Mouse (Mus musculus) midbrain, embryonic 13.5 days (tissue): ENCODE data around the gene Ltbp4. TPM values are rescaled to one million over a fixed set of nuclear protein-coding genes. Genes with fewer than 3 reads are reported as not detected.
A peak's percentile ranks its signal among the peaks of the same experiment; 100 is the strongest.

Source experiments
- ATAC-seq: fragments of 200-750 bp; cut with Nextera tagmentation; 2 replicates; pipeline ENCODE4 v1.8.0; 2017; ENCODE audit warnings: mild to moderate bottlenecking, moderate TSS enrichment, moderate library complexity
- H3K27ac ChIP-seq: fragments of 300-500 bp; sonication (generic); 2 replicates; pipeline ENCODE4 v1.5.1; 2015; ENCODE audit warnings: inconsistent platforms, mild to moderate bottlenecking, moderate library complexity
- H3K27me3 ChIP-seq: fragments of 300-500 bp; sonication (generic); 2 replicates; pipeline ENCODE4 v1.6.1; 2015; ENCODE audit warnings: mild to moderate bottlenecking, inconsistent platforms
- H3K36me3 ChIP-seq: fragments of 300-500 bp; sonication (generic); 2 replicates; pipeline ENCODE4 v1.6.1; 2015; ENCODE audit warnings: mild to moderate bottlenecking, inconsistent platforms
- H3K4me1 ChIP-seq: fragments of 300-500 bp; sonication (generic); replicated peaks from 2 replicates; pipeline ENCODE4 v1.6.1; 2015; ENCODE audit warnings: inconsistent platforms
- H3K4me2 ChIP-seq: fragments of 300-500 bp; sonication (generic); replicated peaks from 2 replicates; pipeline ENCODE4 v1.6.1; 2015; ENCODE audit warnings: moderate library complexity, mild to moderate bottlenecking, inconsistent platforms
- H3K4me3 ChIP-seq: fragments of 300-500 bp; sonication (generic); replicated peaks from 2 replicates; pipeline ENCODE4 v1.5.1; 2015; ENCODE audit warnings: mild to moderate bottlenecking, inconsistent platforms
- H3K9ac ChIP-seq: fragments of 300-500 bp; sonication (generic); replicated peaks from 2 replicates; pipeline ENCODE4 v1.6.1; 2015; ENCODE audit warnings: mild to moderate bottlenecking, inconsistent platforms
- H3K9me3 ChIP-seq: fragments of 300-500 bp; sonication (generic); 2 replicates; pipeline ENCODE4 v1.6.1; 2016; ENCODE audit warnings: mild to moderate bottlenecking, inconsistent platforms
- WGBS: fragments of 180-500 bp; shearing (Covaris S2); methylation state at CpG from one replicate; pipeline ENCODE4 v1.1.7; 2015; 5-methylcytosine and 5-hydroxymethylcytosine counted together
- polyA plus RNA-seq: library from polyadenylated mRNA; unstranded; fragments of >200 nt; fragmentation: Nextera tagmentation; extraction: Ambion mirVana; gene quantifications from 2 replicates; pipeline ENCODE4 v1.2.1, GENCODE M21; 2015

Gene Ltbp4
- polyA plus RNA-seq, 1 experiment from 2014 or later: 9.1 TPM

DNA sequence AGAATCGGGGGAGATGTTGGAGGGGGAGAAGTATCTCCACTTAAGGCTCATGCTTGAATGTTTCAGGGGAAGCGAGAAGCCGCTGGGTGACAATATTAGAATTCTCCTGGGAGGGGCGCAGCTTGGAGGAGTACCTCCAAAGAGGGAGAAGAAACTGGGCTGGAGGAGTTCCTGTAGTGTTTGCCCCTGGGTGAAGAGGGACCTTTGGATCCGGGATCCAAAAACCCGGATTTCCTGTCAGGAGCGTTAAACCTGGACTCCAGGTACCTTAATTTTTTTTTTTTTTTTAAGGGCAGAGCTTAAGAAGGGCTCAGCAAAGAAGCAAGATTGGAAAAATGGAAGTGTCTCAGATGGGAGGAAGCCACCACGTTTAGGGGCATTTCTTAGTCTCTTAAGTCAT lies 5.6 kb downstream of the Ltbp4 start:
- ATAC-seq: no peak
- Histone ChIP-seq H3K4me1 (peaks cover 56% of the 10 kb centered on the region), H3K9ac (no peak overlapping the region), H3K27ac (no peak overlapping the region), H3K4me2 (peak overlapping the region; percentile 77; the same call in 1 of the 2 replicates), H3K27me3 (peaks cover 94% of the 10 kb centered on the region), H3K4me3 (no peak overlapping the region), H3K36me3 (no peaks in the 10 kb centered on the region), H3K9me3 (no peaks in the 10 kb centered on the region)
- 5% methylated on average over 8 of the region's 8 CpGs for WGBS

DNA sequence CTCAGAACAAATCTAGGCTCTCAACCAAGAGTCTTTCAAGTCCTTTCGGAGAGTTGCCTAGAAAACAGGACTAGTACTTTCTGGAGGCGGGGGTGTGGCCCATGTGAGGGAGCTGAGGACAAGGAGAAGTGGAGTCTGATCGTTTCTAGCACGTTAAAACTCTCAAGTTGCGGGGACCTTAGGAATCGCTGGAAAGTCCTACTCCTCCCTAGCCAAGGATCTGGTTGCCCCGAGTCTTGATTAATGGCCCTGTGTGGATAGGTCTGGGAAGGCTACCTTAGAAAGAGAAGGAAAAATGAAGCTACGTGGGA lies 6.0 kb downstream of the Ltbp4 start:
- no peaks in the 10 kb centered on the region for H3K9me3 ChIP-seq
- no peak overlapping the region for H3K9ac ChIP-seq
- 4% methylated on average over 8 of the region's 8 CpGs for WGBS
- H3K27ac ChIP-seq: no peak overlapping the region
- no peaks in the 10 kb centered on the region for H3K36me3 ChIP-seq
- H3K27me3 ChIP-seq: peaks cover 94% of the 10 kb centered on the region
- peak overlapping the region; percentile 38; the same call in 1 of the 2 replicates for H3K4me3 ChIP-seq
- H3K4me1 ChIP-seq: peaks cover 53% of the 10 kb centered on the region
- H3K4me2 ChIP-seq: no peak overlapping the region; the same call in 1 of the 2 replicates
- no peak for ATAC-seq

DNA sequence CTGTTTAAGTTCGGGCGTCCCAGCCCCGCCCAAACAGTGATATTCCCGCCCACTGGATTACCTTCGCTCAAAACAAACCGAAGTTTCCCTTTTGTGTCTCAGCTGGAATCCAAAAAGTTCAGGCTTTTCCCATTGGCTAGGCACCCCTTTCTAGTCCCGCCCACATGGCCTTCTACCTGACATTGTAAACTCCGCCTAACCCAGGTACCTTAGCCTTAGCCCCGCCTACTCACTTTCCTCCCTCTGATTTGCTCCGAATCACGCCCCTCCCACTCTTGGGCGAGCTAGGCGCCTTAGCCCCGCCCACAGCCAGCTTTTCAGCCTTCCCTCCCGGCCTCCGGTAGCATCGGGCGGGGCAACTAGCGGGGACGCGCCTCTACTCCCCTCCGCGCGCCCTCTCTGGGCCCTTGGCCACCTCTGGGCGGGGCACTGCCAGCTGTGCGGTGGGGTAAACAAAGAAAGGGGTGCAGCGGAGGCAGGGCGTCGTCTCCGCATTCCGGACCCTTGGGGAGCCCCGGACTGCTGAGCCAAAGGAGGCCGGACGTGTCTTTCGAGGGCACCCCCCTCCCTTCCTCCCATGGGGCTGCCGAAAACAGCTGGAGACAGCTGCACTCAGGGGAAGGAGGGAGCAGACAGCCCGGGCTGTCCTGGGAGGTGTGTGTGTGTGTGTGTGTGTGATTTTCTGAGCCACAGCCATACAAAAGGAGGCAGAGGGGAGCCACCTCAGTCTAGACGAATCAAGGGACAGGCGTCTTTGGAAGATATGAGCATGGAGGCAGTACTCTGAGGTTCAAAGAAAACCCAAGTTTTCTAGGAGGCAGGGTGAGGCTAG lies 6.6 kb downstream of the Ltbp4 start:
- Histone ChIP-seq H3K4me3 (peak overlapping the region; percentile 38), H3K27me3 (peaks cover 98% of the 10 kb centered on the region), H3K9ac (no peak overlapping the region), H3K4me2 (peak overlapping the region; percentile 58), H3K9me3 (no peaks in the 10 kb centered on the region), H3K36me3 (no peaks in the 10 kb centered on the region), H3K4me1 (peaks cover 53% of the 10 kb centered on the region), H3K27ac (no peak overlapping the region)
- no peak for ATAC-seq
- 1% methylated on average over 39 of the region's 39 CpGs for WGBS

DNA sequence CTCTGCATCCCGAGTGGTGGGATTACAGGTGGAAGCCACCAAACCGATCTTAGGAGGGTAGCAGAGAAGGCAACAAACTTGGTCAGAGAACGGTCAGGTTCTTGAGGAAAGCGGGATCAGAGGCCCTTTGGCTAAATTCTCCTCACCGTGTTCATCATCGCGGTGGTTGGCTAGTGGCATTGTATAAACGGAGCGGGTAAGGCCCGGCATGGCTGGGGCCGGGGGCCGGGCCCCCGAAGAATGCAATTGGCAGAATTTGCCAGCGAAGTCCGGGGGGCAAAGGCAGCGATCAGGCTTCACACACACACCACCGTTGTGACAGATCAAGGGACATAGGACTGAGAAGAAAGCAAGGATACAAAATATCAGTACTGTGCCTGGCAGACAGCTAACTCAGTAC lies 7.5 kb downstream of the Ltbp4 start:
- Histone ChIP-seq H3K36me3 (no peaks in the 10 kb centered on the region), H3K27me3 (peaks cover 99% of the 10 kb centered on the region), H3K9me3 (no peaks in the 10 kb centered on the region), H3K4me2 (no peak overlapping the region), H3K4me3 (no peak overlapping the region), H3K4me1 (peaks cover 60% of the 10 kb centered on the region), H3K9ac (no peak overlapping the region), H3K27ac (no peak overlapping the region)
- no peak for ATAC-seq
- 26% methylated on average over 17 of the region's 17 CpGs for WGBS

- Histone ChIP-seq H3K4me2 (peak overlapping the region; percentile 44), H3K9ac (no peak overlapping the region; the same call in 1 of the 2 replicates), H3K27me3 (peaks cover 99% of the 10 kb centered on the region), H3K4me1 (peaks cover 57% of the 10 kb centered on the region), H3K27ac (no peak overlapping the region), H3K4me3 (peak overlapping the region; percentile 22), H3K36me3 (no peaks in the 10 kb centered on the region), H3K9me3 (no peaks in the 10 kb centered on the region)
- 3% methylated on average over 45 of the region's 45 CpGs for WGBS
- ATAC-seq: peak; percentile 37
Observed at GRCm38 (mm10) chr7:27329326-27329947, 8.1 kb downstream of the Ltbp4 start.

- Histone ChIP-seq H3K36me3 (no peaks in the 10 kb centered on the region), H3K9ac (no peak overlapping the region), H3K4me1 (peaks cover 49% of the 10 kb centered on the region), H3K27me3 (peaks cover 99% of the 10 kb centered on the region), H3K9me3 (no peaks in the 10 kb centered on the region), H3K27ac (no peak overlapping the region), H3K4me3 (no peak overlapping the region), H3K4me2 (peak overlapping the region; percentile 44; the same call in 1 of the 2 replicates)
- 39% methylated on average over 16 of the region's 16 CpGs for WGBS
- ATAC-seq: no peak
Observed at GRCm38 (mm10) chr7:27328648-27329047, 8.8 kb downstream of the Ltbp4 start.

GRCm38 (mm10) chr7:27328161-27328560 lies 9.3 kb downstream of the Ltbp4 start:
- Histone ChIP-seq H3K4me1 (peaks cover 45% of the 10 kb centered on the region), H3K9me3 (no peaks in the 10 kb centered on the region), H3K27ac (no peak overlapping the region), H3K36me3 (no peaks in the 10 kb centered on the region), H3K4me2 (no peak overlapping the region), H3K27me3 (peaks cover 96% of the 10 kb centered on the region), H3K4me3 (no peak overlapping the region), H3K9ac (no peak overlapping the region)
- 86% methylated on average over 11 of the region's 11 CpGs for WGBS
- no peak for ATAC-seq

GRCm38 (mm10) chr7:27327500-27327899 lies 10.0 kb downstream of the Ltbp4 start:
- H3K9me3 ChIP-seq: no peaks in the 10 kb centered on the region
- 91% methylated on average over 8 of the region's 8 CpGs for WGBS
- no peak for ATAC-seq

GRCm38 (mm10) chr7:27326101-27326880 lies 11.2 kb downstream of the Ltbp4 start:
- peak overlapping the region; percentile 27 for H3K4me3 ChIP-seq
- H3K27me3 ChIP-seq: peaks cover 85% of the 10 kb centered on the region
- H3K27ac ChIP-seq: no peak overlapping the region
- H3K4me2 ChIP-seq: peak overlapping the region; percentile 49
- no peaks in the 10 kb centered on the region for H3K9me3 ChIP-seq
- no peak for ATAC-seq
- H3K4me1 ChIP-seq: peaks cover 34% of the 10 kb centered on the region
- H3K9ac ChIP-seq: no peak overlapping the region
- H3K36me3 ChIP-seq: no peaks in the 10 kb centered on the region
- WGBS: 29% methylated on average over 34 of the region's 34 CpGs

More at GRCm38 (mm10) chr7:27327500-27327899, 10.0 kb downstream of the Ltbp4 start:
- Histone ChIP-seq H3K4me1 (peaks cover 38% of the 10 kb centered on the region), H3K9ac (no peak overlapping the region), H3K4me2 (no peak overlapping the region), H3K27me3 (peaks cover 92% of the 10 kb centered on the region), H3K4me3 (no peak overlapping the region), H3K36me3 (no peaks in the 10 kb centered on the region), H3K27ac (no peak overlapping the region)

- 0 out of 2 replicates have a peak, but pooled peaks have one; percentile 19 for ATAC-seq
- Histone ChIP-seq H3K9ac (no peak overlapping the region), H3K27ac (no peak overlapping the region), H3K27me3 (peaks cover 79% of the 10 kb centered on the region), H3K9me3 (no peaks in the 10 kb centered on the region), H3K4me1 (peaks cover 29% of the 10 kb centered on the region), H3K4me3 (peak overlapping the region; percentile 27), H3K36me3 (no peaks in the 10 kb centered on the region), H3K4me2 (peak overlapping the region; percentile 49)
- WGBS: 1% methylated on average over 24 of the region's 24 CpGs
Observed at GRCm38 (mm10) chr7:27325697-27326096, 11.8 kb downstream of the Ltbp4 start.

DNA sequence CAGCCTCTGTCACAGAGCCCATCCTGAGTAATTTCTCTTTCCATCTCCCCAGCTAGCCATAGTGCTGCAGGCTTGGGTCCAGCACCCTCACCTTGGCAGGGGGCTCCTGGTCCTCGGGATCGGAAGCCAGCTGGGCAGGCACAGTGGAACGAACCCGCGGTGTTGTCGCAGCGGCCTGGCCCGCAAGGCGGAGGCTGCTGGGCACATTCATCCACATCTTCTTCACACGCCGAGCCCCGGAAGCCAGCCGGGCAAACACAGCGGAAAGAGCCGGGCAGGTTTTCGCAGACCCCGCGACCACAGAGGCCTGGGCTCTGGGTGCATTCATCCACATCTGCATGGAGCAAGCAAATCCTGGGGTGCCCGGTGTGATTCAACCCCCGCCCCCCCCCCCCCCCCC lies 12.6 kb downstream of the Ltbp4 start:
- Histone ChIP-seq H3K27me3 (peaks cover 72% of the 10 kb centered on the region), H3K36me3 (no peaks in the 10 kb centered on the region), H3K9me3 (no peaks in the 10 kb centered on the region), H3K27ac (no peak overlapping the region), H3K4me2 (no peak overlapping the region; the same call in 1 of the 2 replicates), H3K4me3 (no peak overlapping the region), H3K9ac (no peak overlapping the region), H3K4me1 (peaks cover 24% of the 10 kb centered on the region)
- WGBS: 43% methylated on average over 18 of the region's 20 CpGs
- no peak for ATAC-seq

GRCm38 (mm10) chr7:27324161-27324560 lies 13.3 kb downstream of the Ltbp4 start:
- H3K9ac ChIP-seq: no peak overlapping the region
- H3K27ac ChIP-seq: no peak overlapping the region
- no peaks in the 10 kb centered on the region for H3K36me3 ChIP-seq
- no peak overlapping the region for H3K4me3 ChIP-seq
- WGBS: 97% methylated on average over 11 of the region's 11 CpGs
- peaks cover 18% of the 10 kb centered on the region for H3K4me1 ChIP-seq
- H3K27me3 ChIP-seq: peaks cover 65% of the 10 kb centered on the region
- ATAC-seq: no peak
- no peaks in the 10 kb centered on the region for H3K9me3 ChIP-seq
- H3K4me2 ChIP-seq: no peak overlapping the region
